Mouse (Mus musculus) intestine, embryonic 14.5 days (tissue): Measurements from ENCODE around the gene Tmprss9. TPM values are rescaled to one million over a fixed set of nuclear protein-coding genes. Genes with fewer than 3 reads are reported as not detected.

Experiments
- ATAC-seq: fragments of 200-750 bp; cut with Nextera tagmentation; replicated peaks from 2 replicates; pipeline ENCODE4 v1.8.0; 2017; ENCODE audit warnings: low read depth, moderate number of reproducible peaks, moderate TSS enrichment, moderate library complexity; ENCODE audit not compliant: low FRiP score, low TSS enrichment
- DNase-seq: peaks from one replicate; pipeline ENCODE4 v3.0.0-alpha.2; 2018; ENCODE audit warnings: low spot score
- H3K27ac ChIP-seq: fragments of 300-500 bp; sonication (generic); 2 replicates; pipeline ENCODE4 v1.5.1; 2014; ENCODE audit warnings: low read depth, mild to moderate bottlenecking, control low read depth
- H3K27me3 ChIP-seq: fragments of 300-500 bp; sonication (generic); replicated peaks from 2 replicates; pipeline ENCODE4 v1.6.1; 2014; ENCODE audit warnings: low read length, control low read depth; ENCODE audit not compliant: control insufficient read depth, insufficient read depth
- H3K36me3 ChIP-seq: fragments of 300-500 bp; sonication (generic); 2 replicates; pipeline ENCODE4 v1.6.1; 2014; ENCODE audit warnings: low read length, control low read depth; ENCODE audit not compliant: control insufficient read depth, insufficient read depth
- H3K4me1 ChIP-seq: fragments of 300-500 bp; sonication (generic); replicated peaks from 2 replicates; pipeline ENCODE4 v1.6.1; 2014; ENCODE audit warnings: low read length, control low read depth, mixed read lengths; ENCODE audit not compliant: control insufficient read depth, insufficient read depth
- H3K4me2 ChIP-seq: fragments of 300-500 bp; sonication (generic); 2 replicates; pipeline ENCODE4 v1.6.1; 2014; ENCODE audit warnings: low read length
- H3K4me3 ChIP-seq: fragments of 300-500 bp; sonication (generic); 2 replicates; pipeline ENCODE4 v1.5.1; 2014; ENCODE audit warnings: low read depth, low read length, control low read depth, mixed read lengths
- H3K9ac ChIP-seq: fragments of 300-500 bp; sonication (generic); 2 replicates; pipeline ENCODE4 v1.6.1; 2014; ENCODE audit warnings: mild to moderate bottlenecking, low read length
- H3K9me3 ChIP-seq: fragments of 300-500 bp; sonication (generic); 2 replicates; pipeline ENCODE4 v1.6.1; 2016; ENCODE audit warnings: low read length, control low read depth; ENCODE audit not compliant: control insufficient read depth
- whole genome bisulfite sequencing: fragments of 180-500 bp; shearing (Covaris S2); extraction: QIAGEN DNeasy Blood & Tissue Kit; methylation state at CpG from one replicate; pipeline ENCODE4 v1.1.7; 2014; 5-methylcytosine and 5-hydroxymethylcytosine counted together
- polyA plus RNA-seq: library from polyadenylated mRNA; unstranded; fragments of >200 nt; fragmentation: Nextera tagmentation; extraction: Ambion mirVana; gene quantifications from 2 replicates; pipeline ENCODE4 v1.2.1, GENCODE M21; 2014

Gene Tmprss9
- polyA plus RNA-seq, 1 experiment from 2014 or later: 0.04 TPM

DNA sequence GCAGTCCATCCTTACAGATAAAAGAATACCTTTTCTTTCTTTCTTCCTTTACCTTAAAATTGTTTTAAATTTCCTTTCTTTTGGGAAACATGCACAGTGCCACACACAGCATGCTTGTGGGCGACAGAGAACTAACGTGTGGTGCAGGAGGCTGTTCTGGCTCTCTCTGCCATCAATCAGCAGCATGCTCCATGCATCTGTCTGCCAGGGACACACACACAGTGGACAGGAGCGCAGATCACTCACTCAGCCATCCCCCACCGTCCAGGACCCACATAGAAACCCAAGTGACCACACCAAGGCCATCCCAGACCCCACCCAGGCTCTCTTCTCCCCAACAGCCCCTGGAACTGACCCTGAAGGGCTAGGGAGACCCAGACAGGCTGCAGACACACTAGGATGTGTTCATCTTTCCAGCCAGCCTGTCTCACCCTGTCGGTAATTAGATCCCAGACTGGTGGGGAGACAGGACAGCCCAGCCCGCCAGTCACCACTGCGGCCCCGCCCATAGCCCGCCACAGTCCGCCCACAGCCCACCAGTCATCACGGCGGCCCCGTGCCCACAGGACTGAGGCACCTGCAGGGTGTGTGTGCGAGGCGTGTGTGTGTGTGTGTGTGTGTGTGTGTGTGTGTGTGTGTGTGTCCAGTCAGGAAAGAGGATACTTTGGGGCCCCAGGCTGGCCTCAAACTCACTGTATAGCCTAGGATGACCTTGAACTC is 67.3 kb downstream of the Tmprss9 start:
- Histone ChIP-seq H3K4me2 (peak overlapping the region; percentile 64), H3K36me3 (no peaks in the 10 kb centered on the region), H3K9me3 (no peaks in the 10 kb centered on the region), H3K9ac (peak overlapping the region; percentile 25), H3K4me1 (peaks cover 71% of the 10 kb centered on the region), H3K4me3 (peak overlapping the region; percentile 31), H3K27me3 (peaks cover 3% of the 10 kb centered on the region), H3K27ac (peak overlapping the region; percentile 81)
- ATAC-seq (peak; percentile 34; the same call in 1 of the 2 replicates), DNase-seq (no peak)
- WGBS: 7% methylated on average over 15 of the region's 15 CpGs

GRCm38 (mm10) chr10:80939671-80940070 is 68.0 kb downstream of the Tmprss9 start:
- peaks cover 74% of the 10 kb centered on the region for H3K4me1 ChIP-seq

DNA sequence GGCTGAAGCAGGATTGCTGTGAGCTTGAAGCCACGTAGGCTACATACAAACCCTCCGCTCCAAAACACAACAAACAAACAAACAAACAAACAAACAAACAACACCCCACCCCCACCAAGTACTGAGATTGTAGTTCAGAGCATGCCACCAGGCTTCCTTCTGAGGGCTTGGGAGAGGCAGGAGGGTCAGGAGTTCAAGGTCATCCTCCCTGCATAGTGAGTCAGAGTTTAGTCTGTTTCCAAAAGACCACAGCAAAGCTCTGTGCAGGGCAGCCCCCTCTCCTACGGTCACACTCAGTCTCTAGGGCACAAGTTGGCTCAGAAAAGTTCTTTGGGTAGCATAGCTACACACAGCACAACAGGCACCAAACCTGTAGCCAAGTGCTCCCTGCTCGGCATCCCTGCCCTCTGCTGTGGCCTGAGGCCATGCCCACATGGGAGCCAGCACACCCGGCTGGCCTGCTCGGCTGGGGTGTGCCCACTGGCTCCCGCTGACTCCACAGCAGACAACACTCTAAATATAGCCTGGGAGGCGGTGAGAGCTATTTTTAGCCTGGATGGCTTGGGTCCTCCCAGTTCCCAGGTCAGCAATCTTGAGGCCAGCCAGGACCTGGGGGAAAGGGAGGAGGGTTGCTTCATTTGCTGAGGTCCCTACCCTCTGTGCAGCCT is 68.8 kb downstream of the Tmprss9 start:
- peak overlapping the region; percentile 25; the same call in 1 of the 2 replicates for H3K9ac ChIP-seq
- no peaks in the 10 kb centered on the region for H3K27me3 ChIP-seq
- 0 out of 2 replicates have a peak overlapping the region, but pooled peaks have one; percentile 31 for H3K4me3 ChIP-seq
- H3K4me2 ChIP-seq: peak overlapping the region; percentile 64
- peaks cover 71% of the 10 kb centered on the region for H3K4me1 ChIP-seq
- H3K27ac ChIP-seq: peak overlapping the region; percentile 81
- H3K9me3 ChIP-seq: no peaks in the 10 kb centered on the region
- peak; percentile 26 for ATAC-seq
- H3K36me3 ChIP-seq: no peaks in the 10 kb centered on the region
- WGBS: 26% methylated on average over 8 of the region's 8 CpGs
- DNase-seq: peak; percentile 78

More at GRCm38 (mm10) chr10:80939671-80940070, 68.0 kb downstream of the Tmprss9 start:
- Histone ChIP-seq H3K4me3 (peak overlapping the region; percentile 31), H3K4me2 (peak overlapping the region; percentile 64), H3K36me3 (no peaks in the 10 kb centered on the region), H3K27me3 (no peaks in the 10 kb centered on the region; the same call in 1 of the 2 replicates), H3K9me3 (no peaks in the 10 kb centered on the region), H3K9ac (peak overlapping the region; percentile 25), H3K27ac (peak overlapping the region; percentile 81)
- ATAC-seq (peak; percentile 43), DNase-seq (peak; percentile 88)
- WGBS: 4% methylated on average over 28 of the region's 28 CpGs

GRCm38 (mm10) chr10:80940988-80941347 is 69.3 kb downstream of the Tmprss9 start:
- WGBS: 7% methylated on average over 2 of the region's 2 CpGs
- H3K9ac ChIP-seq: no peak overlapping the region

DNA sequence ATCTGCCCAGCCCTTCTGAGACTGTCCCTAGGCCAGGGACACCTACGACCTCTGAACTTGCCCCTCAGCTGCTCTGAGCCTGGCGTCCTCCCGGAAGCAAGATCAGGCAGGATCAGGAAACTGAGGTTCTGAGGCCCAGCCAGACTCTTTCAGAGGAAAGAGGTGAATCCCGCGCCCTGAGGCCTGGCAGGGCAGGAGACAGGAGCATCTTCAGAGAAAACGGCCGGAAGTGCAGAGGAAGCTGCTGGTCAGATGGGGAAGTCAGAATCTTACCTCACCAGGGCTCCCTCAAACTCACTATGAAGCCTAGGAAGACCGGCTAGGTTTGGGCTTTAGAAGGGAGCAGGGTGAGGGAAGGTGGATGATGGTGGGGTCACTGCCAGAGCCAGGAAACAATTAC is 71.3 kb downstream of the Tmprss9 start:
- H3K4me1 ChIP-seq: peaks cover 61% of the 10 kb centered on the region
- no peaks in the 10 kb centered on the region for H3K27me3 ChIP-seq
- ATAC-seq (no peak), DNase-seq (no peak)
- no peak overlapping the region for H3K4me3 ChIP-seq
- H3K4me2 ChIP-seq: no peak overlapping the region
- no peak overlapping the region for H3K27ac ChIP-seq
- WGBS: 66% methylated on average over 8 of the region's 8 CpGs
- H3K36me3 ChIP-seq: no peaks in the 10 kb centered on the region
- no peaks in the 10 kb centered on the region for H3K9me3 ChIP-seq
- H3K9ac ChIP-seq: no peak overlapping the region

More at GRCm38 (mm10) chr10:80940988-80941347, 69.3 kb downstream of the Tmprss9 start:
- Histone ChIP-seq H3K36me3 (no peaks in the 10 kb centered on the region), H3K27ac (peak overlapping the region; percentile 81), H3K27me3 (no peaks in the 10 kb centered on the region), H3K9me3 (no peaks in the 10 kb centered on the region), H3K4me2 (peak overlapping the region; percentile 64), H3K4me3 (no peak overlapping the region), H3K4me1 (peaks cover 67% of the 10 kb centered on the region)
- ATAC-seq: no peak
- no peak for DNase-seq

DNA sequence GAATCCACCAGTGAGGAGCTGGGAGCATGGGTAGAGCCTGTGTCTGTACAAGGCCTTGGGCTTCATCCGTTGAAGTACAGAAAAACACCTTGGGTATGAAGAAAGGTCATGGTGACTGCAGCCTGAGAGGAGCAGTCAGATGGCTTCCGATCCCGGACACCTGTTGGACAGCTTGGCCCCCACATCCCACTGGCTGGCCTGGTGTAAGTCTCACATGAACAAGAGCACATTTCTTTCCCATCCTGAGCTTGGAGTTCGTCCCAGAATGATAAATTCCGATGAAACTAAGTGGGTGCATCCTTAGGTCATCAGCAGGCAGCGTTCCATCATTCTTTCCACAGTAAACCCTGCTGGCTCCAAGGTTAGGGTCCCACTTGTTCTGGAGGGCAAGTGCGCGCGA is 72.1 kb downstream of the Tmprss9 start:
- no peak overlapping the region for H3K27ac ChIP-seq
- H3K4me3 ChIP-seq: no peak overlapping the region

GRCm38 (mm10) chr10:80944231-80944630 is 72.6 kb downstream of the Tmprss9 start:
- no peak for DNase-seq
- Histone ChIP-seq H3K4me2 (no peak overlapping the region), H3K27me3 (no peaks in the 10 kb centered on the region), H3K27ac (no peak overlapping the region), H3K9me3 (no peaks in the 10 kb centered on the region), H3K36me3 (no peaks in the 10 kb centered on the region), H3K4me1 (peaks cover 54% of the 10 kb centered on the region), H3K4me3 (no peak overlapping the region), H3K9ac (no peak overlapping the region)
- no peak for ATAC-seq
- 81% methylated on average over 5 of the region's 5 CpGs for WGBS

More for the DNA sequence above, 72.1 kb downstream of the Tmprss9 start:
- H3K9me3 ChIP-seq: no peaks in the 10 kb centered on the region
- H3K27me3 ChIP-seq: no peaks in the 10 kb centered on the region
- no peak for ATAC-seq
- H3K9ac ChIP-seq: no peak overlapping the region
- DNase-seq: no peak
- peaks cover 57% of the 10 kb centered on the region for H3K4me1 ChIP-seq
- no peaks in the 10 kb centered on the region for H3K36me3 ChIP-seq
- H3K4me2 ChIP-seq: no peak overlapping the region
- 44% methylated on average over 9 of the region's 9 CpGs for WGBS

DNA sequence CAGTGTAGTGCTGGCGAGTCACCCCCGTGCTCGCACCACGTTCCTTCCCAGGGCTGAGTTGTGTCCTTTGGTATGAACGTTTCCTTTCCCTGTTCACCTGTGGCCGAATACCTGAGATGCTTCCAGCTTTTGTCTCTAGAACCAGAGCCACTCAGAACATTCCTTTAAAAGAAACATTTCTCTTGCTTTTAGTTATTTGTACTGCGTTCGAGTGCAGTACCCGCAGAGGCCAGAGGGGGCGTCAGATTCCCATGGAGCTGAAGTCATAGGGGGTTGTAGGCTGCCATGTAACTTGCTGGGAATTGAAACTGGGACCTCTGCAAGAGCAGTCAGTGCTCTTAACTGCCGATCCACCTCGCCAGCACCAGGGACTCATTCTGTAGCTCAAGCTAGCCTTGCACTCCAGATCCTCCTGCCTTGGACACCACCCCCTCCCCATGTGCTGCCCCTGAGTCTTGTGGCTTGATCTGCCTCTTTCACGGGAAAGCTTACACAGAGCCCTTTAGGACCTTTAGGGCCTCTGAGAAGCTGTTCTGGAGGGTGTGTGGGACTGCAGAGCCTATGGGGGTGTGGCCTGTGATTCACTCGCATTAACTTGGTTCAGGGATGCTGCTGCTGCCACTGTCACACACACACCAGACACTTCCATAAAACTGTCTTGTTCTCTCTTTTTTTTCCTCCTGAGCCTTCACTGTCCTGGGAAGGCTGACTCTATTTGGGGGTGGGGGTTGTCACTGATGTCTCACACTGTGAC is 75.2 kb downstream of the Tmprss9 start:
- no peak overlapping the region for H3K4me3 ChIP-seq
- H3K9ac ChIP-seq: no peak overlapping the region
- peaks cover 33% of the 10 kb centered on the region for H3K4me1 ChIP-seq
- no peaks in the 10 kb centered on the region for H3K27me3 ChIP-seq
- H3K27ac ChIP-seq: peak overlapping the region; percentile 14; the same call in 1 of the 2 replicates
- no peak for DNase-seq
- ATAC-seq: 0 out of 2 replicates have a peak, but pooled peaks have one; percentile 22
- no peak overlapping the region for H3K4me2 ChIP-seq
- H3K9me3 ChIP-seq: no peaks in the 10 kb centered on the region
- WGBS: 65% methylated on average over 14 of the region's 14 CpGs
- H3K36me3 ChIP-seq: no peaks in the 10 kb centered on the region
